Mouse (Mus musculus) megakaryocyte, embryonic 14.5 days (primary cell): ENCODE results near the gene Ssr3.
"Not testable (repeated sequence)": the region's sequence is repeated elsewhere in the genome, so short reads cannot be mapped to it uniquely, and the experiment has no call there.

Experiments
- FLI1 ChIP-seq: IDR thresholded peaks from 2 replicates; pipeline ENCODE4 v1.6.1; 2012; ENCODE audit warnings: low read length, inconsistent platforms, mixed read lengths
- GATA1 ChIP-seq: IDR thresholded peaks from 3 replicates; pipeline ENCODE4 v1.6.1; 2012; ENCODE audit warnings: mixed read lengths, low read length, inconsistent platforms, borderline replicate concordance

DNA sequence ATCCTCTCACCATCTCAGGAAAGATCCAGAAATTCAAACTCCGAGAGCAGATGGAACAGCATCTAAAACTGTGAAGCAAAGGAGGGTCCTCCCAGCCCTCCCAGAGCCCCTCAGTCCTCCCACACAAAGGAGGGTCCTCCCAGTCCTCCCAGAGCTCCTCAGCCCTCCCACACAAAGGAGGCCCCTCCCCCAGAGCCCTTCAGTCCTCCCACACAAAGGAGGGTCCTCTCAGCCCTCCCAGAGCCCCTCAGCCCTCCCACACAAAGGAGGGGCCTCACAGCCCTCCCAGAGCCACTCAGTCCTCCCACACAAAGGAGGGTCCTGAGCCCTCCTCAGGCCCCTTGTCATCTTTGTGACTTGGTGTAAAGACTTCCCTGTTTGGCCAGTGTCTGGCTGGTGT, 2.7 kb upstream of the Ssr3 start:
- not testable (repeated sequence) for TF ChIP-seq GATA1, FLI1
